Mouse (Mus musculus): ENCODE measurements around the gene Fgf14.

DNA sequence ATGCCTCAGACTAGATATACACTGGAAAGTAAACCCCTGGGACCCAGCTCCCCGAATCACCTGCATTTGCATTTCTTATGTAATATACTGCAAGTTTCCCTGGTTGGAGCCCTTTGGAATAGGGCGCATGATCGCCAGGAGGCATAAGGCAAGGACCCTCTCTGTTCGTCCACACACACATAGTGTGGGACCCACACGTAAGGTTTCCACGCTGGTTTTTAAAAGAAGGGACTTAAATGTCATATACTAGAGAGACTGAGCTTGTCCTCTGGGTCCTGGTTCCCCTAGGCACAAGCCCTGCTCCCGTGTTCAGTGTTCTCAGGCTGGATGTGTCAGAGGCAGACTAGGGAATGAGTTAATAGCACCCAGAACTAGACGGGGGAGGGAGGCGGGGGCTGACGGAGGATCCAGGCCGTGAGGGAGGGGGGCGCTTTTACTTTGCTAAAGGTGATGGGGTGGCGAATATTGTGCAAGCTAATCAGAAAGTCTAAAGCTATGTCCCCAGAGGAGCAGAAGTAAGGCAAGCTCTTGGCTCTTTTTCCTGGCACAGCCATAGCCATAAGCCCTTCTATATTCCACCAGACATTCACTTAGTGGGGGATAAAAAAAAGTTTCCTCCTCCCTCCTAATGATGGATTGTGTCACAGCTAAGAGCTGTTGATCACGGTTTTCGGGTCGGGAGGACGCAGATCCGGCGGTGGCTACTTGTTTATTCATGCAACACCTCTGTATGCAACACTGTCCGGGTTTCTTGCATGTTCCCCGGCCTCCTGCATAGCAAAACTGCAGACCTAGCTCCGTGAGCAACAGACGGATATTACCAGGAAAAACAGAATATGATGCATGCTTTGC is 1.0 kb downstream of the Fgf14 start:
- TF ChIP-seq CTCF (IDR thresholded peaks at IDR 0.05; ENCODE audit: low read depth) (no peak), EP300 (IDR thresholded peaks at IDR 0.05; ENCODE audit: low read depth) (no peak)
